Mouse (Mus musculus) liver, embryonic 14 days (tissue): ENCODE data around the gene Zswim7. TPM values are rescaled to one million over a fixed set of nuclear protein-coding genes. Genes with fewer than 3 reads are reported as not detected.

ENCODE experiments used
- polyA plus RNA-seq: library from polyadenylated mRNA; depleted of rRNA; stranded (reverse); fragments of >200 nt; gene quantifications from 2 replicates; pipeline ENCODE4 v1.2.3, GENCODE M21; 2012; rRNA removed

Zswim7 gene
- polyA plus RNA-seq: 7.0 and 7.6 TPM in 2 replicates

DNA sequence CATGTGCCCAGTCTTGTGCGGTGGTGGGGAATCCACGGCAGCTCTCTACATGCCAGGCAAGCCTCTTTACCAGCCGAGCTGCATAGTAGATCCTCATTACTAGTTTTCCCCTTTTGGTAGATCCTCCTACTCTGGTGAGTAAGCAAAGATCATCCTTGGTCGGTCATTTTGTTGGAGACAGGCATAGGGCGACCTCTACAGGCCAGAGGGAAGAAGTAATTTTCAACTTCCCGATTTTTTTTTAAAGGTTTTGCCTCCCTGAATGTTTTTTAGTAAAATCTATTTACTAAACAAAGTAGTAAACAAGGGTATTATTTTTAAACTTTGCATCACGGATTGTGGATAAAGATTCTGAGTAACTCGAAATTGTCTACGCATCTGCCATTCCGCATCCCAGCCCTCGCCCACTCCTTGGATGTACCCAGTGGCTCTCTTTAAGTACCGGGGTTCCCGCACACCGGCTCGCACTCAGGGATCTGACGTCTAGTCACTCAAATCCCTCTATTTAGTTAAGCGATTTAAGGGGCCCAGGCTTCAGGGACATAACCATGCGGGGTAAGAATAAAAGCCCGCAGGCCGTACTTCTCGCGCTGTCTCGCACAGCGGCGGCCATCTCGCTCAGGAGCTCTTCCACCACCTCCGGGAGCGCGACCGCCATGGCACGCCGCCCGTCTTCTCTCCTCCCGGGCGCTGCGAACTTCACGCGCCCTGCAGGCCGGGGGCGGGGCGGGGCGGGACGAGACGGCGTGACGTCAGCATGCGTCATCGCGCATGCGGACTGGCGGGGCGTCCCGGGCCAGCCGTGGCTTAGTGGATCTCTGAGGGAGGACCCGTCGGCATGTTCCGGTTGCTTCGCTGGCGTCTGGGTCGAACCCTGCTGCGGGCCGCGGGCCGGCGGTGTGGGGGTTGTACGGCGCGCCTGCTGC lies at the start of gene Zswim7, which contains the start of gene Ttc19:
Zswim7 (minus strand) TSS at position 701 of the 926 bp plus-strand sequence.
Ttc19 (plus strand) TSS at position 799 of the 926 bp plus-strand sequence.

DNA sequence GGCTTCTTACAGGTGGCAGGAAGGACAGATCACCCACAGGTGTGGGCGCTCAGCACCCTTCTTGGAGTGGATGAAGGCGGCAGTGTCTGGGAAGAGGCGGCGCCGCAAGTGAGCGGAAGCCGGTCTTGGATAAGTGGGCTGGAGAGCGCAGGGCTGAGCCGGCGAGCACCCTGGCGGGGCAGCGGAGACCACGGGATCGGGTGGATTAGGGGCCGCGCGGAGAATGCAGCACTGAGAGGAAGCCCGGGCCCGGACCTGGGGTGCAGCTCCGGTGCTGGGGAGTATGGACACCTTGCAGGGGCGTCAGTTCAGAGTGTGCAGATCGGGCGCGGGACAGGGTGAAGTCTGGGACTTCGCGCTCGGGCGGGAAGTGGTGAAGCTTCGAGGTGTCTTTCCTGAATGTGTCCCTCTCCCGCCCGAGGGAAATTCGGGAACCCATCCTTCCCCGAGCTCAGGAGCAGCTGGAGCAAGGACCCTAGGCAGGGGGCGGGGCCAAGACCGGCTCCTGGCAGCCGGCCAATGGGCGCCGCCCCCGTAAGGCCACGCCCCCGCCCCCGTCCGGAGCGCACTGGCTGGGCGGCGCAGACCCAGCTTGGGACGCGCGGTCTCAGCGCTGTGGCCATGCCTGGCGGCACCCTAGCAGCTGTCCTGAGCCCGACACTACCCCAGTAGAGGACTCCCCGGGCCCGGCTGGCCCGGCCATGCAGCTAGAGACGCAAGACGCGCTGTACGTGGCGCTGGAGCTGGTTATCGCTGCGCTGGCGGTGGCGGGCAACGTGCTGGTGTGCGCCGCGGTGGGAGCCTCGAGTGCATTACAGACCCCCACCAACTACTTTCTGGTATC lies 32.6 kb downstream of the Zswim7 start, which contains the start of gene Adora2b:
Adora2b (plus strand) TSS at position 584 of the 844 bp plus-strand sequence.

Other genes starting within 250 kb of the Zswim7 start
- 0.21 and 0.28 TPM in 2 replicates for gene Adora2b, start 32.4 kb downstream of the Zswim7 start, polyA plus RNA-seq
- 1.8 and 2.0 TPM in 2 replicates for gene Ttc19, start 98 bp upstream of the Zswim7 start, polyA plus RNA-seq
- 3.2 and 3.6 TPM in 2 replicates for gene Pigl, start 177.1 kb upstream of the Zswim7 start, polyA plus RNA-seq
- gene Ncor1, start 177.2 kb upstream of the Zswim7 start, polyA plus RNA-seq: 35.9 and 37.3 TPM in 2 replicates